Mouse (Mus musculus) embryonic stem cell, embryonic (primary cell): Measurements from ENCODE around the gene Iqcn.

Experiments
- CTCF ChIA-PET, 4 experiments: fragments of 300-600 bp in 2 of 4; fragments of 350-600 bp in 2 of 4; sonication (Branson Sonifier 250); formaldehyde crosslinking; loops; one replicate each; lab custom pipeline; 2022; ENCODE audit warnings: inconsistent platforms in 2 of 4; lab: Charles Lee
- POLR2A ChIA-PET, 4 experiments: fragments of 300-600 bp in 2 of 4; fragments of 350-600 bp in 2 of 4; sonication (Branson Sonifier 250); formaldehyde crosslinking; loops; one replicate each; lab custom pipeline; 2022; ENCODE audit warnings: antibody characterized with exemption in 4 of 4, inconsistent platforms in 1 of 4; lab: Charles Lee

Gene Iqcn

GRCm38 (mm10) chr8:70756476-70757040, 53.3 kb downstream of the Iqcn start:
- ChIA-PET POLR2A (interaction anchor here in 3 of 4 experiments (0.6 to 14.5 kb wide), 20 partner anchors 9 to 140 kb away, joined by 3 to 148 read pairs (median 4); partner anchors contain the start of genes Arrdc2 (in 2 of the 3), Jund (in 2 of the 3), Gm3336 (in 1 of the 3) and Il12rb1 (in 1 of the 3)), CTCF (interaction anchor here in 2 of 4 experiments (1.2 to 7.8 kb wide), 8 partner anchors 10 to 89 kb away, joined by 4 to 79 read pairs (median 6); partner anchors contain the start of genes Gm3336 (in 2 of the 2), Arrdc2 (in 1 of the 2), Lsm4 (in 1 of the 2) and Pde4c (in 1 of the 2))

- POLR2A ChIA-PET: interaction anchor here (0.7 to 14.5 kb wide), 28 partner anchors 8 to 148 kb away, joined by 3 to 148 read pairs (median 4); partner anchors contain the start of genes Jund (in 3 of the 4), Arrdc2 (in 2 of the 4), Pik3r2 (in 2 of the 4) and Gm3336 (in 1 of the 4)
- CTCF ChIA-PET: interaction anchor here in 3 of 4 experiments (0.6 to 7.8 kb wide), 20 partner anchors 9 to 146 kb away, joined by 3 to 79 read pairs (median 4); partner anchors contain the start of genes Gm3336 (in 3 of the 3), Arrdc2 (in 2 of the 3), Lsm4 (in 2 of the 3) and Jund (in 1 of the 3)
These were observed 54.5 kb downstream of the Iqcn start for GRCm38 (mm10) chr8:70757523-70758307.

- CTCF ChIA-PET: interaction anchor here in 3 of 4 experiments (0.7 to 7.8 kb wide), 12 partner anchors 9 to 164 kb away, joined by 3 to 79 read pairs (median 5); partner anchors contain the start of genes Gm3336 (in 3 of the 3), Isyna1 (in 1 of the 3) and Pde4c (in 1 of the 3)
- POLR2A ChIA-PET: interaction anchor here (0.8 to 14.5 kb wide), 20 partner anchors 7 to 148 kb away, joined by 3 to 148 read pairs (median 6); partner anchors contain the start of genes Jund (in 3 of the 4), Arrdc2 (in 2 of the 4), Pik3r2 (in 2 of the 4) and Lsm4 (in 1 of the 4)
These were observed 55.0 kb downstream of the Iqcn start for GRCm38 (mm10) chr8:70758308-70758615.

GRCm38 (mm10) chr8:70758616-70759561, 55.6 kb downstream of the Iqcn start:
- ChIA-PET CTCF (interaction anchor here in 3 of 4 experiments (0.6 to 2.0 kb wide), 8 partner anchors 10 to 165 kb away, joined by 3 to 9 read pairs (median 4); partner anchors contain the start of genes Gm3336 (in 2 of the 3) and Isyna1 (in 1 of the 3)), POLR2A (interaction anchor here (0.6 to 14.5 kb wide), 22 partner anchors 6 to 149 kb away, joined by 3 to 148 read pairs (median 4); partner anchors contain the start of genes Jund (in 3 of the 4), Arrdc2 (in 2 of the 4), Lsm4 (in 2 of the 4) and Gm3336 (in 1 of the 4))

GRCm38 (mm10) chr8:70760350-70760749, 57.1 kb downstream of the Iqcn start:
- ChIA-PET POLR2A (interaction anchor here (0.6 to 12.4 kb wide), 50 partner anchors 8 to 810 kb away, joined by 3 to 201 read pairs (median 6); partner anchors contain the start of genes Arrdc2 (in 4 of the 4), Jund (in 3 of the 4), Pik3r2 (in 3 of the 4) and Mast3 (in 2 of the 4)), CTCF (interaction anchor here in 3 of 4 experiments (0.6 to 1.2 kb wide), 20 partner anchors 8 to 151 kb away, joined by 3 to 10 read pairs (median 4); partner anchors contain the start of genes Gm3336 (in 2 of the 3), Lsm4 (in 1 of the 3), Pde4c (in 1 of the 3) and Pik3r2 (in 1 of the 3))

- CTCF ChIA-PET: interaction anchor here in 3 of 4 experiments (0.6 to 2.0 kb wide), 26 partner anchors 8 to 152 kb away, joined by 3 to 10 read pairs (median 4); partner anchors contain the start of genes Gm3336 (in 3 of the 3), Arrdc2 (in 1 of the 3), Lsm4 (in 1 of the 3) and Pde4c (in 1 of the 3)
- POLR2A ChIA-PET: interaction anchor here (0.6 to 12.4 kb wide), 69 partner anchors 8 to 809 kb away, joined by 3 to 201 read pairs (median 4); partner anchors contain the start of genes Arrdc2 (in 4 of the 4), Jund (in 3 of the 4), Pik3r2 (in 3 of the 4) and Mast3 (in 2 of the 4)
These were observed 57.6 kb downstream of the Iqcn start, which contains the start of gene Mpv17l2 for GRCm38 (mm10) chr8:70760775-70761406. Gene Mpv17l2 (minus strand): TSS chr8:70760946.

GRCm38 (mm10) chr8:70762118-70762517, 58.9 kb downstream of the Iqcn start:
- CTCF ChIA-PET: interaction anchor here (1.0 to 2.9 kb wide), 18 partner anchors 8 to 202 kb away, joined by 3 to 27 read pairs (median 6); partner anchors contain the start of genes Arrdc2 (in 3 of the 4), Gm3336 (in 2 of the 4), Lrrc25 (in 1 of the 4) and Rab3a (in 1 of the 4)
- POLR2A ChIA-PET: interaction anchor here in 3 of 4 experiments (0.6 to 12.4 kb wide), 37 partner anchors 8 to 251 kb away, joined by 3 to 201 read pairs (median 7); partner anchors contain the start of genes Jund (in 3 of the 3), Rpl18a (in 3 of the 3), Arrdc2 (in 2 of the 3) and Lsm4 (in 2 of the 3)

GRCm38 (mm10) chr8:70763354-70763753, 60.1 kb downstream of the Iqcn start:
- ChIA-PET CTCF (interaction anchor here (0.5 to 2.9 kb wide), 56 partner anchors 8 to 622 kb away, joined by 3 to 27 read pairs (median 4); partner anchors contain the start of genes Gm3336 (in 4 of the 4), Arrdc2 (in 3 of the 4), Lrrc25 (in 1 of the 4) and Rab3a (in 1 of the 4)), POLR2A (interaction anchor here in 3 of 4 experiments (0.5 to 12.4 kb wide), 44 partner anchors 9 to 253 kb away, joined by 3 to 201 read pairs (median 6); partner anchors contain the start of genes Arrdc2 (in 3 of the 3), Jund (in 2 of the 3), Pik3r2 (in 2 of the 3) and Rab3a (in 2 of the 3))

GRCm38 (mm10) chr8:70764026-70764425, 60.8 kb downstream of the Iqcn start:
- POLR2A ChIA-PET: interaction anchor here in 3 of 4 experiments (0.6 to 12.4 kb wide), 39 partner anchors 9 to 148 kb away, joined by 3 to 201 read pairs (median 7); partner anchors contain the start of genes Arrdc2 (in 3 of the 3), Jund (in 2 of the 3), Pik3r2 (in 2 of the 3) and Rab3a (in 2 of the 3)
- CTCF ChIA-PET: interaction anchor here (0.6 to 2.9 kb wide), 42 partner anchors 9 to 621 kb away, joined by 3 to 27 read pairs (median 4); partner anchors contain the start of genes Arrdc2 (in 3 of the 4), Gm3336 (in 3 of the 4), Lrrc25 (in 1 of the 4) and Rab3a (in 1 of the 4)

GRCm38 (mm10) chr8:70764676-70765075, 61.4 kb downstream of the Iqcn start:
- CTCF ChIA-PET: interaction anchor here in 3 of 4 experiments (0.5 to 2.9 kb wide), 15 partner anchors 13 to 155 kb away, joined by 3 to 22 read pairs (median 6); partner anchors contain the start of genes Arrdc2 (in 2 of the 3), Gm3336 (in 1 of the 3) and Lrrc25 (in 1 of the 3)

GRCm38 (mm10) chr8:70765329-70765728, 62.1 kb downstream of the Iqcn start:
- POLR2A ChIA-PET: interaction anchor here in 3 of 4 experiments (0.6 to 12.4 kb wide), 35 partner anchors 9 to 900 kb away, joined by 3 to 201 read pairs (median 9); partner anchors contain the start of genes Arrdc2 (in 2 of the 3), Jund (in 2 of the 3), Pik3r2 (in 2 of the 3) and Rab3a (in 2 of the 3)
- CTCF ChIA-PET: interaction anchor here in 3 of 4 experiments (0.5 to 2.9 kb wide), 9 partner anchors 13 to 281 kb away, joined by 3 to 21 read pairs (median 3); partner anchors contain the start of genes Arrdc2 (in 1 of the 3) and Gm3336 (in 1 of the 3)

More at GRCm38 (mm10) chr8:70764676-70765075, 61.4 kb downstream of the Iqcn start:
- POLR2A ChIA-PET: interaction anchor here in 3 of 4 experiments (0.6 to 12.4 kb wide), 27 partner anchors 9 to 413 kb away, joined by 3 to 201 read pairs (median 7); partner anchors contain the start of genes Arrdc2 (in 2 of the 3), Jund (in 2 of the 3), Pik3r2 (in 2 of the 3) and Rab3a (in 2 of the 3)

GRCm38 (mm10) chr8:70765838-70766570, 62.7 kb downstream of the Iqcn start:
- ChIA-PET CTCF (interaction anchor here in 3 of 4 experiments (0.5 to 2.2 kb wide), 14 partner anchors 9 to 282 kb away, joined by 3 to 9 read pairs (median 4); partner anchors contain the start of genes Arrdc2 (in 2 of the 3) and Gm3336 (in 1 of the 3)), POLR2A (interaction anchor here in 3 of 4 experiments (0.6 to 12.4 kb wide), 70 partner anchors 8 to 900 kb away, joined by 3 to 201 read pairs (median 6); partner anchors contain the start of genes Arrdc2 (in 3 of the 3), Jund (in 3 of the 3), Pik3r2 (in 3 of the 3) and Rab3a (in 3 of the 3))
